Mouse (Mus musculus): Measurements from ENCODE around the gene Hmgxb4.

DNA sequence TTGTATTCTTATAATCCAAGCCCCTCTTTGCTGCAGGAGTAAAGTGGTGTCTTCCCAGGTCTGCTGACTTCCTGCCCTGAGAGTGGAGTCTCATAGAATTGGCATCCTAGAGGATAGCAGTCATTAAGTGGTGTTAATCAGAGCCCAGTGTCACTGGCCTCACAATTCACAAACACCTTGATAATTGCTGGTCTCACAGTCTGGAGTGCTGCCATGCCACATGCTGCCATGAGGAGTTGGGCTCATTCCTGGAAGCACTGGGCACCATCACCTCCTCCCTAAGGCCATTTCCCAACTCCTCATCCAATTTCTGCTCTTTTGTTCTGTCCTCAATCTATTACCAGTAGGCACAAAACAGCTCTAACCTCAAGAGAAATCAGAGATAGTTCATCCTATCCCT lies 42.5 kb downstream of the Hmgxb4 start:
- no peak for TF ChIP-seq CTCF (IDR thresholded peaks at IDR 0.05; ENCODE audit: low read depth, low read length)
- TF ChIP-seq TAL1 (conservative IDR thresholded peaks at IDR 0.05; ENCODE audit: low read depth, low read length), result no peak
- TF ChIP-seq GATA1 (IDR thresholded peaks at IDR 0.05; ENCODE audit: borderline replicate concordance, low read length), result no peak
- no peak for TF ChIP-seq GATA2 (IDR thresholded peaks at IDR 0.05; ENCODE audit: borderline replicate concordance, low read depth, low read length)
- no peak for TF ChIP-seq POLR2AphosphoS5 (IDR thresholded peaks at IDR 0.05; ENCODE audit: insufficient replicate concordance, low read depth, low read length)

Data from G1E (cell line).